Mouse (Mus musculus): ENCODE measurements around the gene Dhrs7. TPM values are rescaled to one million over a fixed set of nuclear protein-coding genes. Genes with fewer than 3 reads are reported as not detected.

The Dhrs7 gene
- polyA plus RNA-seq (2017; shearing (Covaris generic)), result 107 TPM

GRCm38 (mm10) chr12:72664735-72665337 is at the start of gene Dhrs7:
TSS of gene Dhrs7 (minus strand) at chr12:72664909.

GRCm38 (mm10) chr12:72649611-72650330 is 14.9 kb downstream of the Dhrs7 start, which contains the start of gene Gm4756:
TSS of gene Gm4756 (minus strand) at chr12:72649661.

Other genes with a start within 250 kb of the Dhrs7 start
- not detected for gene Lrrc9, start 223.0 kb downstream of the Dhrs7 start, polyA plus RNA-seq (2017; shearing (Covaris generic))
- gene Pcnx4, start 128.5 kb downstream of the Dhrs7 start, polyA plus RNA-seq (2017; shearing (Covaris generic)), result 8.8 TPM
- not detected for gene Gm4756, start 15.2 kb downstream of the Dhrs7 start, polyA plus RNA-seq (2017; shearing (Covaris generic))
- 11.3 TPM for gene Ppm1a, start 92.5 kb upstream of the Dhrs7 start, polyA plus RNA-seq (2017; shearing (Covaris generic))